Mouse (Mus musculus): Measurements from ENCODE around the gene F930015N05Rik. TPM values are rescaled to one million over a fixed set of nuclear protein-coding genes. Genes with fewer than 3 reads are reported as not detected.

The F930015N05Rik gene
- polyA plus RNA-seq (2014; fragmentation: Illumina TruSeq; extraction: RNeasy Lipid Tissue Mini Kit (QIAGEN cat#74804); ENCODE audit: low replicate concordance) = not detected

DNA sequence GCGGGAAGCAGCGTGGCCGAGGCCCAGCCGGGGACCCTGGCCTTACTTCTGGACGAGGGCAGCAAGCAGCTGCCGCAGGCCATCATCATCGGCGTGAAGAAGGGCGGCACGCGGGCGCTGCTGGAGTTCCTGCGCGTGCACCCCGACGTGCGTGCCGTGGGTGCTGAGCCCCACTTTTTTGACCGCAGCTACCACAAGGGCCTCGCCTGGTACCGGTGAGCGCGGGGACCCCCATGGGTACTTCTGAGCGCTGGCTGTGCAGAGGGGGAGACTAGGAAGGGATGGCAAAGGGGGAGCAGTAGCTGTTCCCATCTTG, at the start of gene F930015N05Rik:
Gene F930015N05Rik, minus strand, starts transcription at position 242 of the 316 bp plus-strand sequence.

DNA sequence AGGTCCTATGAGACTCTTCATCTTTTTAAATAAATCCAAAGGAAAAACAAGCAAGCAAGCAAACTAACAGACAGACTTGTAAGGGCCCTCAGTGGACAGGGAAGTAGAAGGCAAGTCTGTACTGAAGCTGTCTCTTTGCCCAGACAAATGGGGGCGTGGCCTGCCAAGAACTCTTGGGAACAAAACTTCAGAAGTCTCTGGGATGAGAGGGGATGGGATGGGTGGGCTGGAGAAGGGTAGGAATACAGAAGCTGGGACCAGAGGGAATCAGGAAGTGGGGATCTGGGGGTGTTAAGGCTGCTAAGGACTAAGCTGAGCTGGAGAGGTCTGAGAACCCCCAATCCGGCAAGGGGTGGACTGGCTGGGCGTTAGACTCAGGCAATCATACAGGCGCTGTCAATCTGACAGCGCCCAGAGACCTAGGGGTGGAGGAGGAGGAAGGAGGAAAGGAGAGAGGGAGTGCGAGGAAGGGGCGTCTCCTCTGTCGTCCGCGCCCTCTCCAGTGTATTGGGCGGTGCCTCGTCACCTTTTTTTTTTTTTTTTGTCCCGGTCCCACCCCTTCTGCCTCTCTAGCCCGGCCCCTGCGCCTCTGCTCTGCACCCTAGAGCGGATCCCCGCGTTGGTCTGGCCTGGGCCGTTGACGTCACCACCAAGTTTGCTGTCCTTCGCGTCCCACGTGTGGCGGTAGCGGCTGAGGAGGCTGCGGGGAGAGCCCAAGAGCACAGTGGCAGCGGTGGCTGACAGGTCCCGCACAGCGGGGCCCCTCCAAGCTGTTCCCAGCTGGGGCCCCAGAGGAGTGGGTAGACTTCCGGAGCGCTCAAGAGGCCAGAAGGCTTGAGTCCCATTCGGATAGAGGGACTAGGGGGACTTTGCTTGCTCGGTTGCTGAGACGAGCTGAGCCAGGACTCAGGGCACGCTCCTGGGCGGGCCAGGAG, 1.6 kb downstream of the F930015N05Rik start, which contains the start of gene Hs3st3a1:
Gene Hs3st3a1, plus strand, starts transcription at position 722 of the 935 bp plus-strand sequence.

Other genes with a start within 250 kb of the F930015N05Rik start
- gene Hs3st3a1, start 1.3 kb downstream of the F930015N05Rik start, polyA plus RNA-seq (2014; fragmentation: Illumina TruSeq; extraction: RNeasy Lipid Tissue Mini Kit (QIAGEN cat#74804); ENCODE audit: low replicate concordance) = 0.52 TPM